Mouse (Mus musculus): ENCODE measurements around the gene Gemin5. TPM values are rescaled to one million over a fixed set of nuclear protein-coding genes. Genes with fewer than 3 reads are reported as not detected.

The Gemin5 gene
- total and polyA plus RNA-seq, 3 experiments = 3.2 to 9.3 (median 9.1) TPM

- intact Hi-C loops (cut with DNase I) = no loop called here
- WGBS = 54% methylated on average over 3 of the region's 3 CpGs
Observed at GRCm38 (mm10) chr11:58072978-58073377, 95.4 kb downstream of the Gemin5 start.

More at GRCm38 (mm10) chr11:58072978-58073377, 95.4 kb downstream of the Gemin5 start:
- H3K27me3 ChIP-seq (ENCODE audit: control insufficient read depth, insufficient read depth, low read length) = no peaks in the 10 kb centered on the region
- no peaks in the 10 kb centered on the region for H3K4me1 ChIP-seq (ENCODE audit: control insufficient read depth, insufficient read depth, low read length)
- no peaks in the 10 kb centered on the region for H3K79me2 ChIP-seq (replicated peaks; ENCODE audit: control insufficient read depth, insufficient read depth, low read length)
- DNase-seq = no peak
- H3K9ac ChIP-seq (ENCODE audit: low read depth, low read length) = no peak overlapping the region
- H3K36me3 ChIP-seq (ENCODE audit: control insufficient read depth, insufficient read depth, low read length) = no peaks in the 10 kb centered on the region
- H3K4me3 ChIP-seq = no peak overlapping the region
- no peak overlapping the region for H3K27ac ChIP-seq
- TF ChIP-seq POLR2A (IDR thresholded peaks at IDR 0.05; ENCODE audit: insufficient read depth, low read depth, low read length) (no peak), EP300 (IDR thresholded peaks at IDR 0.05; ENCODE audit: insufficient read depth, low read depth, low read length) (no peak), CTCF (IDR thresholded peaks at IDR 0.05) (no peak)

Other genes with a start within 250 kb of the Gemin5 start
- gene Larp1, start 159.5 kb downstream of the Gemin5 start, total RNA-seq (2021) = 10 to 100 TPM; 57.4 to 63.4 TPM
- gene Larp1, start 159.5 kb downstream of the Gemin5 start, polyA plus RNA-seq (2012; rRNA removed) = 26.5 and 35.7 TPM in 2 replicates
- not detected for gene Gm12248, start 75.4 kb downstream of the Gemin5 start, total RNA-seq (2021)
- 0.44 TPM in 1 of 2 replicates, not detected in the other for gene Gm12248, start 75.4 kb downstream of the Gemin5 start, polyA plus RNA-seq (2012; rRNA removed)
- gene Cnot8, start 64.4 kb downstream of the Gemin5 start, total RNA-seq (2021) = 10 to 100 TPM; 35.5 to 36.4 TPM
- 43.0 and 76.2 TPM in 2 replicates for gene Cnot8, start 64.4 kb downstream of the Gemin5 start, polyA plus RNA-seq (2012; rRNA removed)
- 10 to 100 TPM; 50.7 to 53.9 TPM for gene Mrpl22, start 3.1 kb upstream of the Gemin5 start, total RNA-seq (2021)
- gene Mrpl22, start 3.1 kb upstream of the Gemin5 start, polyA plus RNA-seq (2012; rRNA removed) = 48.4 and 48.6 TPM in 2 replicates
- 10 to 100 TPM in 1 of 2 experiments, 1 to 10 TPM in 1; 9.3 to 12.4 TPM for gene Igtp, start 31.0 kb upstream of the Gemin5 start, total RNA-seq (2021)
- gene Igtp, start 31.0 kb upstream of the Gemin5 start, polyA plus RNA-seq (2012; rRNA removed) = 14.1 and 16.4 TPM in 2 replicates
- 10 to 100 TPM; 10.6 to 16.4 TPM for gene Irgm2, start 31.1 kb upstream of the Gemin5 start, total RNA-seq (2021)
- 11.9 and 18.3 TPM in 2 replicates for gene Irgm2, start 31.1 kb upstream of the Gemin5 start, polyA plus RNA-seq (2012; rRNA removed)
- gene 4930438A08Rik, start 106.3 kb upstream of the Gemin5 start, total RNA-seq (2021) = not detected
- gene 4930438A08Rik, start 106.3 kb upstream of the Gemin5 start, polyA plus RNA-seq (2012; rRNA removed) = not detected in 2 replicates
- gene Zfp692, start 138.5 kb upstream of the Gemin5 start, total RNA-seq (2021) = 1 to 10 TPM; 3.1 to 4.4 TPM
- gene Zfp692, start 138.5 kb upstream of the Gemin5 start, polyA plus RNA-seq (2012; rRNA removed) = 9.8 and 11.3 TPM in 2 replicates
- 10 to 100 TPM; 41.9 to 48.7 TPM for gene Zfp672, start 161.8 kb upstream of the Gemin5 start, total RNA-seq (2021)
- 33.8 and 38.4 TPM in 2 replicates for gene Zfp672, start 161.8 kb upstream of the Gemin5 start, polyA plus RNA-seq (2012; rRNA removed)
- 10 to 100 TPM; 28.4 to 33.9 TPM for gene Sh3bp5l, start 162.2 kb upstream of the Gemin5 start, total RNA-seq (2021)
- 22.8 and 30.4 TPM in 2 replicates for gene Sh3bp5l, start 162.2 kb upstream of the Gemin5 start, polyA plus RNA-seq (2012; rRNA removed)
- not detected for gene Lypd8, start 210.5 kb upstream of the Gemin5 start, total RNA-seq (2021)
- 0.56 and 0.62 TPM in 2 replicates for gene Lypd8, start 210.5 kb upstream of the Gemin5 start, polyA plus RNA-seq (2012; rRNA removed)